Mouse (Mus musculus): ENCODE results near the gene Csta1.

Csta1 gene

GRCm38 (mm10) chr16:36071071-36071449 lies 60.0 kb downstream of the Csta1 start:
- DNase-seq (ENCODE audit: low read depth) = no peak
